Mouse (Mus musculus): ENCODE measurements around the gene Rora. TPM values are rescaled to one million over a fixed set of nuclear protein-coding genes. Genes with fewer than 3 reads are reported as not detected.
A peak's percentile ranks its signal among the peaks of the same experiment; 100 is the strongest.

Gene Rora
- polyA plus RNA-seq, 1 experiment from 2014 or later: 7.5 TPM

DNA sequence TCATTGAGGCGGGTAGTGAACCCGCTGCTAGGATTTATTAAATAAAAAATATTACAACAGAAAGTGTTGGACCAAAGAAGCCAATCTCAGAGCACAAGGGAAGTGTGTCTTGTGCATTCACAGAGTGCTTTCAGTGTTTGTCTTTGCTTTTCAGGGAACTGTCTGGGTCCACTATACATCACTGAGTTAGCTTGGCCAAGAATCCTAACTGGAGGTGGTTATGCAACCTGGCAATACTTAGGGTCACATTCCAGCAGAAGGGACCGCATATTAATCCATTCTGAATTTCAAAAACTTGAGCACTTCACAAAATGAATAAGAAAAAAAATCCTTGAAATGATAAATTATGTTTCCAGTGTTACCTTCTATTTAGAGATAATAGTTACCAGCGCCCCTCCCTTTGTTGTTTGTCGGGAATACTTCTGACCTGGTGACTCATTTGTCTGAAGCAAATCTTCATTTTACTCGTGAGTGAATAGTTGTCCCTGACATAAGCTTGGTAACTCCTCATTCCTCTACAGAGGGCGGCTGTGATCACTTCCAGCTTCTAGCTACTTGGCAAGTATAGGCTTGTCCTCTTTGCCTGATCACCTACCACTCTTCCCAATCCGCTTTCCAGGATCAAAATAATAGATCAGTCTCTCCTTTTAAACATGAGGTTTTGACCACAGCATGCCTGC lies 133.2 kb downstream of the Rora start:
- Histone ChIP-seq H3K27me3 (ENCODE audit: control insufficient read depth, insufficient read depth, low read length) (no peaks in the 10 kb centered on the region), H3K4me3 (ENCODE audit: low read depth, low read length) (no peak overlapping the region), H3K9me3 (ENCODE audit: control insufficient read depth, low read length) (no peaks in the 10 kb centered on the region), H3K36me3 (ENCODE audit: control insufficient read depth, insufficient read depth, low read length) (no peaks in the 10 kb centered on the region), H3K9ac (ENCODE audit: low read length) (no peak overlapping the region), H3K27ac (replicated peaks) (no peak overlapping the region), H3K4me2 (replicated peaks; ENCODE audit: low read depth) (no peak overlapping the region), H3K4me1 (replicated peaks; ENCODE audit: control insufficient read depth, insufficient read depth) (peaks cover 4% of the 10 kb centered on the region)
- no peak for DNase-seq (ENCODE audit: low spot score)
- no peak for ATAC-seq (ENCODE audit: low FRiP score, low TSS enrichment)
- WGBS: 67% methylated on average over 8 of the region's 8 CpGs
- TF ChIP-seq EP300 (optimal IDR thresholded peaks at IDR 0.05): no peak
- no peak for TF ChIP-seq CTCF (IDR thresholded peaks at IDR 0.05; ENCODE audit: low read depth)

- ATAC-seq (ENCODE audit: low FRiP score, low TSS enrichment) (peak; percentile 82; the same call in 1 of the 2 replicates), DNase-seq (ENCODE audit: low spot score) (peak; percentile 48)
- TF ChIP-seq CTCF (IDR thresholded peaks at IDR 0.05; ENCODE audit: low read depth): no peak
- no peak for TF ChIP-seq EP300 (optimal IDR thresholded peaks at IDR 0.05)
- peaks cover 1% of the 10 kb centered on the region for H3K4me1 ChIP-seq (replicated peaks; ENCODE audit: control insufficient read depth, insufficient read depth)
- no peaks in the 10 kb centered on the region for H3K36me3 ChIP-seq (ENCODE audit: control insufficient read depth, insufficient read depth, low read length)
- H3K27ac ChIP-seq (replicated peaks): no peak overlapping the region
- no peaks in the 10 kb centered on the region for H3K9me3 ChIP-seq (ENCODE audit: control insufficient read depth, low read length)
- no peak overlapping the region for H3K9ac ChIP-seq (ENCODE audit: low read length)
- no peaks in the 10 kb centered on the region for H3K27me3 ChIP-seq (ENCODE audit: control insufficient read depth, insufficient read depth, low read length)
- 80% methylated on average over 2 of the region's 2 CpGs for WGBS
- H3K4me3 ChIP-seq (ENCODE audit: low read depth, low read length): no peak overlapping the region
- no peak overlapping the region for H3K4me2 ChIP-seq (replicated peaks; ENCODE audit: low read depth)
Measured at GRCm38 (mm10) chr9:68787665-68788064, 134.1 kb downstream of the Rora start.

GRCm38 (mm10) chr9:68790922-68791321 lies 137.3 kb downstream of the Rora start:
- no peaks in the 10 kb centered on the region for H3K36me3 ChIP-seq (ENCODE audit: control insufficient read depth, insufficient read depth, low read length)
- DNase-seq (ENCODE audit: low spot score): no peak
- H3K27ac ChIP-seq (replicated peaks): no peak overlapping the region
- no peaks in the 10 kb centered on the region; the same call in 1 of the 2 replicates for H3K4me1 ChIP-seq (replicated peaks; ENCODE audit: control insufficient read depth, insufficient read depth)
- TF ChIP-seq CTCF (IDR thresholded peaks at IDR 0.05; ENCODE audit: low read depth) (no peak), EP300 (optimal IDR thresholded peaks at IDR 0.05) (no peak)
- H3K9ac ChIP-seq (ENCODE audit: low read length): no peak overlapping the region
- WGBS: 26% methylated on average over 4 of the region's 4 CpGs
- H3K4me2 ChIP-seq (replicated peaks; ENCODE audit: low read depth): no peak overlapping the region
- ATAC-seq (ENCODE audit: low FRiP score, low TSS enrichment): no peak
- no peaks in the 10 kb centered on the region for H3K9me3 ChIP-seq (ENCODE audit: control insufficient read depth, low read length)
- no peak overlapping the region for H3K4me3 ChIP-seq (ENCODE audit: low read depth, low read length)
- H3K27me3 ChIP-seq (ENCODE audit: control insufficient read depth, insufficient read depth, low read length): no peaks in the 10 kb centered on the region

DNA sequence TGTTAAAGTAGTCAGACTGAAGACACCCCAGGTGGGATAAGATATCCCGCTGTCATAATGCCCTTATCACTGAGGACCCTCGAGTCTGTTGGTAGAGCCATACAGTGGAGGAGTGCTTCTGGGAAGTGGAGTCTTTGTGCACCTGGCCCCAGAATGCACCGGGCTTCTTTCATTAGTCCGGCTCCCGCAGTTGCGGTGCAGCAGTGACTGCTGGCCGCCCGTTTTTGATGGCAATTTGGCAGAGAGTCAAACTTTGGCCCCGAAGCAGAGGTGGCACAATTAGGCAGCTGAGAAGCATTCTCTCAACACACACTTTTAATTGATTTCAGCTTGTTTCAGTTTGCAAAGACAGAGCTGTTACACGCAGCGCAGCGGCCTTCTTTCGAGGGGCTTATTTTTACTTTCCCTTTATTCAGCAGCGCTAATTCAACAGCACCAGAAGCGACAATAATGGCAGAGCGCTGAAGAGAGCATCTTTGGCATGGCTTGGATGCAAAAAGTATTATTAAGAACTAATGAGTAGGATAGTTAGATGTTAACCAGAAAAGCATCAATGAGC lies 138.5 kb downstream of the Rora start:
- no peaks in the 10 kb centered on the region; the same call in 1 of the 2 replicates for H3K4me1 ChIP-seq (replicated peaks; ENCODE audit: control insufficient read depth, insufficient read depth)
- TF ChIP-seq CTCF (IDR thresholded peaks at IDR 0.05; ENCODE audit: low read depth) (no peak), EP300 (optimal IDR thresholded peaks at IDR 0.05) (no peak)
- DNase-seq (ENCODE audit: low spot score): no peak
- no peaks in the 10 kb centered on the region for H3K27me3 ChIP-seq (ENCODE audit: control insufficient read depth, insufficient read depth, low read length)
- 80% methylated on average over 16 of the region's 16 CpGs for WGBS
- no peaks in the 10 kb centered on the region for H3K9me3 ChIP-seq (ENCODE audit: control insufficient read depth, low read length)
- H3K36me3 ChIP-seq (ENCODE audit: control insufficient read depth, insufficient read depth, low read length): no peaks in the 10 kb centered on the region
- no peak overlapping the region for H3K27ac ChIP-seq (replicated peaks)
- H3K4me2 ChIP-seq (replicated peaks; ENCODE audit: low read depth): no peak overlapping the region
- no peak overlapping the region for H3K4me3 ChIP-seq (ENCODE audit: low read depth, low read length)
- H3K9ac ChIP-seq (ENCODE audit: low read length): no peak overlapping the region
- no peak for ATAC-seq (ENCODE audit: low FRiP score, low TSS enrichment)

- no peaks in the 10 kb centered on the region for H3K27me3 ChIP-seq (ENCODE audit: control insufficient read depth, insufficient read depth, low read length)
- ATAC-seq (ENCODE audit: low FRiP score, low TSS enrichment) (no peak), DNase-seq (ENCODE audit: low spot score) (no peak)
- H3K36me3 ChIP-seq (ENCODE audit: control insufficient read depth, insufficient read depth, low read length): no peaks in the 10 kb centered on the region
- no peak overlapping the region for H3K9ac ChIP-seq (ENCODE audit: low read length)
- H3K4me3 ChIP-seq (ENCODE audit: low read depth, low read length): no peak overlapping the region
- 85% methylated on average over 13 of the region's 13 CpGs for WGBS
- H3K4me2 ChIP-seq (replicated peaks; ENCODE audit: low read depth): no peak overlapping the region
- TF ChIP-seq CTCF (IDR thresholded peaks at IDR 0.05; ENCODE audit: low read depth): no peak
- no peak for TF ChIP-seq EP300 (optimal IDR thresholded peaks at IDR 0.05)
- H3K27ac ChIP-seq (replicated peaks): no peak overlapping the region
- no peaks in the 10 kb centered on the region for H3K9me3 ChIP-seq (ENCODE audit: control insufficient read depth, low read length)
- no peaks in the 10 kb centered on the region; the same call in 1 of the 2 replicates for H3K4me1 ChIP-seq (replicated peaks; ENCODE audit: control insufficient read depth, insufficient read depth)
Measured at GRCm38 (mm10) chr9:68795314-68795713, 141.7 kb downstream of the Rora start.

- TF ChIP-seq EP300 (optimal IDR thresholded peaks at IDR 0.05): no peak
- TF ChIP-seq CTCF (IDR thresholded peaks at IDR 0.05; ENCODE audit: low read depth): no peak
- no peaks in the 10 kb centered on the region for H3K27me3 ChIP-seq (ENCODE audit: control insufficient read depth, insufficient read depth, low read length)
- no peak overlapping the region for H3K4me3 ChIP-seq (ENCODE audit: low read depth, low read length)
- 82% methylated on average over 4 of the region's 4 CpGs for WGBS
- H3K4me1 ChIP-seq (replicated peaks; ENCODE audit: control insufficient read depth, insufficient read depth): no peaks in the 10 kb centered on the region
- ATAC-seq (ENCODE audit: low FRiP score, low TSS enrichment) (no peak), DNase-seq (ENCODE audit: low spot score) (no peak)
- no peaks in the 10 kb centered on the region for H3K9me3 ChIP-seq (ENCODE audit: control insufficient read depth, low read length)
- H3K9ac ChIP-seq (ENCODE audit: low read length): no peak overlapping the region
- H3K27ac ChIP-seq (replicated peaks): no peak overlapping the region
- H3K36me3 ChIP-seq (ENCODE audit: control insufficient read depth, insufficient read depth, low read length): no peaks in the 10 kb centered on the region
- H3K4me2 ChIP-seq (replicated peaks; ENCODE audit: low read depth): no peak overlapping the region
Measured at GRCm38 (mm10) chr9:68798221-68798620, 144.6 kb downstream of the Rora start.

Measured in stomach, postnatal 0 days (tissue).